Mouse (Mus musculus) hindbrain, embryonic 12.5 days (tissue): ENCODE results near the gene Asb18. TPM values are rescaled to one million over a fixed set of nuclear protein-coding genes. Genes with fewer than 3 reads are reported as not detected.

Experiments used
- ATAC-seq: fragments of 200-750 bp; cut with Nextera tagmentation; 2 replicates; pipeline ENCODE4 v1.8.0; 2017; ENCODE audit warnings: moderate TSS enrichment; ENCODE audit not compliant: low FRiP score
- H3K27ac ChIP-seq: fragments of 300-500 bp; sonication (generic); 2 replicates; pipeline ENCODE4 v1.5.1; 2016; ENCODE audit warnings: mild to moderate bottlenecking
- H3K27me3 ChIP-seq: fragments of 300-500 bp; sonication (generic); 2 replicates; pipeline ENCODE4 v1.6.1; 2016; ENCODE audit warnings: mild to moderate bottlenecking
- H3K36me3 ChIP-seq: fragments of 300-500 bp; sonication (generic); 2 replicates; pipeline ENCODE4 v1.6.1; 2016; ENCODE audit warnings: mild to moderate bottlenecking
- H3K4me1 ChIP-seq: fragments of 300-500 bp; sonication (generic); 2 replicates; pipeline ENCODE4 v1.6.1; 2016
- H3K4me2 ChIP-seq: fragments of 300-500 bp; sonication (generic); replicated peaks from 2 replicates; pipeline ENCODE4 v1.6.1; 2016; ENCODE audit warnings: mild to moderate bottlenecking
- H3K4me3 ChIP-seq: fragments of 300-500 bp; sonication (generic); 2 replicates; pipeline ENCODE4 v1.5.1; 2016; ENCODE audit warnings: mild to moderate bottlenecking
- H3K9ac ChIP-seq: fragments of 300-500 bp; sonication (generic); 2 replicates; pipeline ENCODE4 v1.6.1; 2016; ENCODE audit warnings: mild to moderate bottlenecking, moderate library complexity
- H3K9me3 ChIP-seq: fragments of 300-500 bp; sonication (generic); replicated peaks from 2 replicates; pipeline ENCODE4 v1.6.1; 2016; ENCODE audit warnings: mild to moderate bottlenecking
- WGBS: fragments of 180-500 bp; shearing (Covaris S2); methylation state at CpG from one replicate; pipeline ENCODE4 v1.1.7; 2016; 5-methylcytosine and 5-hydroxymethylcytosine counted together
- polyA plus RNA-seq: library from polyadenylated mRNA; unstranded; fragments of >200 nt; fragmentation: Nextera tagmentation; extraction: Ambion mirVana; gene quantifications from 2 replicates; pipeline ENCODE4 v1.2.1, GENCODE M21; 2016

Gene Asb18
- polyA plus RNA-seq, 1 experiment from 2014 or later, result 0.61 TPM

- WGBS, result under 1% methylated on average over 55 of the region's 55 CpGs
- peaks cover 75% of the 10 kb centered on the region for H3K4me1 ChIP-seq
- H3K9me3 ChIP-seq, result no peaks in the 10 kb centered on the region
- H3K4me3 ChIP-seq, result peak overlapping the region; percentile 57
- H3K27me3 ChIP-seq, result peaks cover 86% of the 10 kb centered on the region
- no peak for ATAC-seq
- peak overlapping the region; percentile 74 for H3K9ac ChIP-seq
- H3K27ac ChIP-seq, result peak overlapping the region; percentile 82
- H3K36me3 ChIP-seq, result no peaks in the 10 kb centered on the region
- H3K4me2 ChIP-seq, result peak overlapping the region; percentile 79
Observed at GRCm38 (mm10) chr1:89929721-89930505, 84.6 kb downstream of the Asb18 start.

DNA sequence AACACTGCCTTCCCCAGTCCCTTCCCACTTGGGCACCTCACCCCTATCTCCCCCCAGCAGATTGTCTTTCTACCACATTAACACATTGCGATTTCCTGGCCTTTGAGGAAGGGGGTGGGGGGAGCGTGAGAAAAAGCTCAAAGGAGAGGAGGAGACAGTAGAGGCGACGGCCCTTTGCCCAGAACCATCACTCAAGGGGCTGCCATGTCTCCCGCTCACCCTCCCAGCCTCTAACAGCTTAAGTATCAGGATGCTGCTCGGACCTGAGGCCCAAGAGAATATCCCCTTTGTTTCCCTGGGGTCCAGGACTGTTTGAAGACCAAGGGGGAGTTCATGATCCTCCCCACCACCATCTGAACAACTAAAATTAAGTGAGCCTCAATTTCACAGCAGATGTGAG is 85.3 kb downstream of the Asb18 start:
- peaks cover 81% of the 10 kb centered on the region for H3K4me1 ChIP-seq
- H3K9me3 ChIP-seq, result no peaks in the 10 kb centered on the region
- peak overlapping the region; percentile 57 for H3K4me3 ChIP-seq
- H3K27ac ChIP-seq, result peak overlapping the region; percentile 48; the same call in 1 of the 2 replicates
- 0% methylated on average over 6 of the region's 6 CpGs for WGBS
- H3K4me2 ChIP-seq, result peak overlapping the region; percentile 79
- no peak for ATAC-seq
- H3K27me3 ChIP-seq, result peaks cover 89% of the 10 kb centered on the region
- peak overlapping the region; percentile 74 for H3K9ac ChIP-seq
- no peaks in the 10 kb centered on the region for H3K36me3 ChIP-seq

DNA sequence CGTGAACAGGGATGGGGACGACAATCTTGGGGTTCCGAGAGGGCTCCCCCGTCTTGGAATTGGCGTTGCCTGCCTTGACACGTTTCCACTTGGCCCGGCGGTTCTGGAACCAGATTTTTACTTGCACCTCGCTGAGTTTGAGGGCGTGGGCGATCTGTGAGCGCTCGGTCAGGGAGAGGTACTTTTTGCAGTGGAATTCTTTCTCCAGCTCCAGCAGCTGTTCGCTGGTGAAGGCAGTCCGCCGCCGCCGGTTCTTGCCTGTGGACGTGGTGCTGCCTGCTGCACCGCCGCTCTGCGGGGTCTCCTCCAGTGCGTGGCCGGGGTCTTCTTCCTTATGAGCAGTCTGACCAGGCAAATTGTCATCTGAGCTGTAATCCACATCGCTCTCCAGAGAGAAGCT is 85.8 kb downstream of the Asb18 start:
- ATAC-seq, result no peak
- H3K27me3 ChIP-seq, result peaks cover 89% of the 10 kb centered on the region
- no peaks in the 10 kb centered on the region for H3K9me3 ChIP-seq
- H3K4me1 ChIP-seq, result peaks cover 81% of the 10 kb centered on the region
- peak overlapping the region; percentile 48 for H3K27ac ChIP-seq
- H3K4me2 ChIP-seq, result peak overlapping the region; percentile 79
- 4% methylated on average over 25 of the region's 25 CpGs for WGBS
- peak overlapping the region; percentile 57 for H3K4me3 ChIP-seq
- no peaks in the 10 kb centered on the region for H3K36me3 ChIP-seq
- H3K9ac ChIP-seq, result peak overlapping the region; percentile 74

GRCm38 (mm10) chr1:89927061-89927661 is 87.3 kb downstream of the Asb18 start:
- peaks cover 99% of the 10 kb centered on the region for H3K27me3 ChIP-seq
- H3K4me3 ChIP-seq, result peak overlapping the region; percentile 57
- H3K9ac ChIP-seq, result peak overlapping the region; percentile 62
- H3K4me1 ChIP-seq, result peaks cover 88% of the 10 kb centered on the region
- ATAC-seq, result no peak
- H3K4me2 ChIP-seq, result peak overlapping the region; percentile 79
- no peaks in the 10 kb centered on the region for H3K9me3 ChIP-seq
- 3% methylated on average over 36 of the region's 36 CpGs for WGBS
- H3K27ac ChIP-seq, result peak overlapping the region; percentile 32; the same call in 1 of the 2 replicates
- H3K36me3 ChIP-seq, result no peaks in the 10 kb centered on the region

- peak overlapping the region; percentile 57 for H3K4me3 ChIP-seq
- ATAC-seq, result no peak
- H3K27me3 ChIP-seq, result peaks cover 99% of the 10 kb centered on the region
- H3K4me1 ChIP-seq, result peaks cover 88% of the 10 kb centered on the region
- peak overlapping the region; percentile 62 for H3K9ac ChIP-seq
- peak overlapping the region; percentile 32; the same call in 1 of the 2 replicates for H3K27ac ChIP-seq
- H3K36me3 ChIP-seq, result no peaks in the 10 kb centered on the region
- peak overlapping the region; percentile 79 for H3K4me2 ChIP-seq
- H3K9me3 ChIP-seq, result no peaks in the 10 kb centered on the region
- WGBS, result 11% methylated on average over 9 of the region's 9 CpGs
Observed at GRCm38 (mm10) chr1:89926583-89927060, 87.8 kb downstream of the Asb18 start.

- peak overlapping the region; percentile 57; the same call in 1 of the 2 replicates for H3K4me3 ChIP-seq
- 11% methylated on average over 12 of the region's 12 CpGs for WGBS
- peaks cover 80% of the 10 kb centered on the region for H3K4me1 ChIP-seq
- H3K9ac ChIP-seq, result peak overlapping the region; percentile 27; the same call in 1 of the 2 replicates
- H3K4me2 ChIP-seq, result peak overlapping the region; percentile 79
- H3K27me3 ChIP-seq, result peaks cover 99% of the 10 kb centered on the region
- H3K9me3 ChIP-seq, result no peaks in the 10 kb centered on the region
- peak; percentile 39 for ATAC-seq
- peak overlapping the region; percentile 55 for H3K27ac ChIP-seq
- H3K36me3 ChIP-seq, result no peaks in the 10 kb centered on the region
Observed at GRCm38 (mm10) chr1:89925501-89926190, 88.8 kb downstream of the Asb18 start.

DNA sequence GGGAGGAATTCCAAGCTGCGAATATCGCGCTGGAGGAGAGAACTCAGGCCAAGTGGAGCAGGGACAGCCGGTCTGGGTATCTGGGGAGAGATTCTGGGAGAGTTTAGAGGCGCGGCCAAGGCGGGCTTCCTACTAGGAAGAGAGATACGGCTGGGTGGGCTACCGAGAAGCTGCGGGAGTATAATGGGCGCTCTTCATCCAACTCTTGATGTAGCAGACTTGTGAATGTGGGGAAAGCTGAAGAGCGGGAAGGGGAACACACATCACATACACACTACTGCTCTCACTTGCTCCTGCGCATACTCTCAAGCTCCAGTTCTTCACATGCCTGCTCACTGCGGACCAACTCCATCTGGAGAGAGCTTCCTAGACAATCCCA is 90.8 kb downstream of the Asb18 start:
- H3K9ac ChIP-seq, result no peak overlapping the region
- WGBS, result 12% methylated on average over 14 of the region's 14 CpGs
- peak overlapping the region; percentile 15; the same call in 1 of the 2 replicates for H3K4me3 ChIP-seq

GRCm38 (mm10) chr1:89922883-89923641 is 91.4 kb downstream of the Asb18 start:
- H3K36me3 ChIP-seq, result no peaks in the 10 kb centered on the region
- H3K27ac ChIP-seq, result 0 out of 2 replicates have a peak overlapping the region, but pooled peaks have one; percentile 12
- H3K9me3 ChIP-seq, result no peaks in the 10 kb centered on the region
- peak overlapping the region; percentile 15 for H3K4me3 ChIP-seq
- H3K27me3 ChIP-seq, result peaks cover 99% of the 10 kb centered on the region
- peaks cover 61% of the 10 kb centered on the region for H3K4me1 ChIP-seq
- H3K9ac ChIP-seq, result 0 out of 2 replicates have a peak overlapping the region, but pooled peaks have one; percentile 13
- peak overlapping the region; percentile 44 for H3K4me2 ChIP-seq
- 0 out of 2 replicates have a peak, but pooled peaks have one; percentile 14 for ATAC-seq
- under 1% methylated on average over 35 of the region's 41 CpGs for WGBS

More for the DNA sequence above, 90.8 kb downstream of the Asb18 start:
- Histone ChIP-seq H3K9me3 (no peaks in the 10 kb centered on the region), H3K27ac (0 out of 2 replicates have a peak overlapping the region, but pooled peaks have one; percentile 12), H3K4me1 (peaks cover 64% of the 10 kb centered on the region), H3K36me3 (no peaks in the 10 kb centered on the region), H3K4me2 (peak overlapping the region; percentile 44), H3K27me3 (peaks cover 99% of the 10 kb centered on the region)
- ATAC-seq, result no peak

GRCm38 (mm10) chr1:89922282-89922681 is 92.2 kb downstream of the Asb18 start:
- peak overlapping the region; percentile 44 for H3K4me2 ChIP-seq
- no peak for ATAC-seq
- H3K36me3 ChIP-seq, result no peaks in the 10 kb centered on the region
- 5% methylated on average over 7 of the region's 7 CpGs for WGBS
- H3K4me1 ChIP-seq, result peaks cover 56% of the 10 kb centered on the region
- no peaks in the 10 kb centered on the region for H3K9me3 ChIP-seq
- H3K27ac ChIP-seq, result no peak overlapping the region
- H3K27me3 ChIP-seq, result peaks cover 100% of the 10 kb centered on the region
- H3K4me3 ChIP-seq, result peak overlapping the region; percentile 15
- 0 out of 2 replicates have a peak overlapping the region, but pooled peaks have one; percentile 13 for H3K9ac ChIP-seq

- H3K9ac ChIP-seq, result no peak overlapping the region
- whole genome bisulfite sequencing, result 3% methylated on average over 10 of the region's 10 CpGs
- 0 out of 2 replicates have a peak overlapping the region, but pooled peaks have one; percentile 44 for H3K4me2 ChIP-seq
- no peaks in the 10 kb centered on the region for H3K36me3 ChIP-seq
- H3K27me3 ChIP-seq, result peaks cover 100% of the 10 kb centered on the region
- ATAC-seq, result no peak
- no peak overlapping the region for H3K27ac ChIP-seq
- H3K4me1 ChIP-seq, result peaks cover 51% of the 10 kb centered on the region
- H3K4me3 ChIP-seq, result no peak overlapping the region
- H3K9me3 ChIP-seq, result no peaks in the 10 kb centered on the region
Observed at GRCm38 (mm10) chr1:89921806-89922205, 92.7 kb downstream of the Asb18 start.

GRCm38 (mm10) chr1:89919206-89919605 is 95.3 kb downstream of the Asb18 start:
- H3K9ac ChIP-seq, result no peak overlapping the region
- peaks cover 79% of the 10 kb centered on the region for H3K27me3 ChIP-seq
- H3K4me3 ChIP-seq, result no peak overlapping the region
- no peak overlapping the region for H3K27ac ChIP-seq
- no peaks in the 10 kb centered on the region for H3K9me3 ChIP-seq
- H3K36me3 ChIP-seq, result no peaks in the 10 kb centered on the region
- no peak for ATAC-seq
- H3K4me1 ChIP-seq, result peaks cover 26% of the 10 kb centered on the region
- 79% methylated on average over 6 of the region's 6 CpGs for whole genome bisulfite sequencing
- H3K4me2 ChIP-seq, result no peak overlapping the region
